Mouse (Mus musculus) urinary bladder, postnatal 4 days (tissue): ENCODE results near the gene Gm20388.
"Not testable (repeated sequence)": the region's sequence is repeated elsewhere in the genome, so short reads cannot be mapped to it uniquely, and the experiment has no call there.

Experiments used
- DNase-seq, 2 experiments: peaks; one replicate each; pipeline ENCODE4 v3.0.0; 2021 to 2022; ENCODE audit warnings: low spot score in 2 of 2

Gm20388 gene

DNA sequence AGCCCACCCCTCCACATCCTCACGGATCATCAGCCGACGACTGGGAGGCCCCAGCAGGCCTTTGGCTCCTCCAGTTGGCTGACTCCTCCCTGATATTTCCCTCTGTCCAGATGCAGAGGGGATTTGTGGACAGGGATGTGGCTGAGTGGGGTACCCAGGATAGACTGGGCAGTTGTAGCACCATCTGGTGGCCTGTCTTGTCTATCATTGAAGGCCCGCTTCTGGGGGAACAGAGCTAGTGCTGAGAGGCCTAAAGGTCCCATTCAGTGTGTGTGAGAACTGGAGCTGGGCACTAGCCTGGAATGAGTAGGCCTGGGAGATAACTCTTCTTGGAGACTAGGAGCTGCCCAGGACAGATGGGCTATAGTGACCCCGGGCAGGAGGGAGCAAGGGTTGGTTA lies 3321.1 kb downstream of the Gm20388 start:
- no peak for DNase-seq

DNA sequence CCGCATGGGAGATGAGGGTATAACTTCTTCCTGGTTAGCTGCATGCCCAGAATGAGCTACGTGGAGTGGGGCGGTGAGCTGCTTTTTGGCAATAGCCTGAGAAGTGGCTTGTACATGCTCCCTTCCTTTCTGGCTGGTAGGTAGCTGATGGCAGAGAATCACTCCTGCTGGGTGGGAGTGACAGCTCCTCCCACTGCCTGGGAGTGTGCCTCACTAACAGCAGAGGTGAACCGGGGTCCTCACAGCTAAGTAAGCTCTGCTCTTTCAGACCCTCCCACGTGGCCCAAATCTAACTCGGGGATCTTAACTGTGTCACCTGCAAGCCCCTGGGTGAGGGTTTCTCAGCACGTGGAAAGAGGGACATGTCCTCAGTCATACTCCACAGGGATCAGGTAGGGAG lies 3321.9 kb downstream of the Gm20388 start:
- DNase-seq: no peak

DNA sequence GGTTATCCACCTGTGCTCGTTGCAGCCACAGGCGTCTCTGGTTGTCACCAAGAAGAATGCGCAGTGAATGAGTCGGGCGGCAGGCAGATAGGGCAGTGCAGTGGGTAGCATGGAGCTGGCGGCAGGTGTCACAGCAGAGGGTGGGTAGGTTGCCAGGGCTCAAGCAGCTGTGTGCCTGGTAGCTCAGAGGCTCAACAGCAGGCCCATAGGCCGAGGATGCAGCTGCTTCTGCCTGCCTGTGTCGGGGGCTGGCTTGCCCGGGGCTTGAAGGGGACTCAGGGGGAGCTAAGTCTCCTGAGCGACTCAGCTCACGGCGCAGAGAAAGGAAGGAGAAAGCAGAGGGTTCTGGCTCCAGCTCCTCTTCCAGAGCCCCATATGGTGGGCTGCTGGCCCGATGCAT lies 3322.7 kb downstream of the Gm20388 start:
- DNase-seq: no peak

DNA sequence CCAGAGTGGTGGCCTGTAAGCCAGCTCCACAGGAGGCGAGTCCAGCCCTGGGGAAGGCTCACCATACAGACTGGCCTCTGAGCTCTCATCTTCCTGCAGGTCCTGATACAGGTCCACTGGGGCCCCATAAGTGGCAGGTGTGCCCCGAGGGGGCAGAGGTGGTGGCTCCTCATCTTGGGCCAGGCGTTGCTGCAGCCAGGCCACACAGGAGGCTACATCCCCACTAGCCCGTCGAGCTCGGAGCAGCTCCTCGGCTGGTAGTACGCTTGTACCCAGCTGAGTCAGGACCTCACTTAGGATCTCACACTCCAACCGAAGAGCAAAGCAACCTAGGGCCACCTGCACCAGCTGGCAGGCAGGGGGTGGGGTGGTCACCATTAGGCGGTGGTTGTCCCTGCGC lies 3323.1 kb downstream of the Gm20388 start:
- DNase-seq: no peak

DNA sequence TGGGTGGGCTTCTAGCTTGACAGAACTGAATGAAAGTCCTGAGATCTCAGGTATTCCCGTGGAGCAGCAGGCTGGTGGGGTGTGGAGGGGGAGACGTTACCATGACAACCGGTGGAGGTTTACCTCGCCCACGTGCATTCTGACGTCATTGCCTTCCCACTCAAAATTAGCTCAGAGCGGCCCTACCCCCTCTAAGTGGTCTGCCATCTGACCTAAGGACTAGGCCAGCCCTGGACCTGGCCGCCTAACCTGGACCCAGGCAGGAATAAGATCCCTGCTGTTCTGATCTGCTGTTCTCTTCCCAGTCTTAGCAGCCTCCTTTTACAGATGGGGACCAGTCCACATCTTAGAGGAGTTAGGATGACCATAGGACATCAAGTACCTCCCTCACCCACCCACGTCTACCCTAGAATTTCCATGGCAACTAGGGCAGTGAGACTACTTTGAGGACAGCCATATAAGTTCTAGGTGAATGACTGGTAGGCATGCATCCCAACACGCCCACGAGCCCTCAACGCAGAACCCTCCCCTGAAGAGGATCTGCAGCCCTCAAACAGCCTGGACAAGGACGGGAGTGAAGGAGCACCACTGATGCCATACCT lies 3324.4 kb downstream of the Gm20388 start:
- no peak for DNase-seq

DNA sequence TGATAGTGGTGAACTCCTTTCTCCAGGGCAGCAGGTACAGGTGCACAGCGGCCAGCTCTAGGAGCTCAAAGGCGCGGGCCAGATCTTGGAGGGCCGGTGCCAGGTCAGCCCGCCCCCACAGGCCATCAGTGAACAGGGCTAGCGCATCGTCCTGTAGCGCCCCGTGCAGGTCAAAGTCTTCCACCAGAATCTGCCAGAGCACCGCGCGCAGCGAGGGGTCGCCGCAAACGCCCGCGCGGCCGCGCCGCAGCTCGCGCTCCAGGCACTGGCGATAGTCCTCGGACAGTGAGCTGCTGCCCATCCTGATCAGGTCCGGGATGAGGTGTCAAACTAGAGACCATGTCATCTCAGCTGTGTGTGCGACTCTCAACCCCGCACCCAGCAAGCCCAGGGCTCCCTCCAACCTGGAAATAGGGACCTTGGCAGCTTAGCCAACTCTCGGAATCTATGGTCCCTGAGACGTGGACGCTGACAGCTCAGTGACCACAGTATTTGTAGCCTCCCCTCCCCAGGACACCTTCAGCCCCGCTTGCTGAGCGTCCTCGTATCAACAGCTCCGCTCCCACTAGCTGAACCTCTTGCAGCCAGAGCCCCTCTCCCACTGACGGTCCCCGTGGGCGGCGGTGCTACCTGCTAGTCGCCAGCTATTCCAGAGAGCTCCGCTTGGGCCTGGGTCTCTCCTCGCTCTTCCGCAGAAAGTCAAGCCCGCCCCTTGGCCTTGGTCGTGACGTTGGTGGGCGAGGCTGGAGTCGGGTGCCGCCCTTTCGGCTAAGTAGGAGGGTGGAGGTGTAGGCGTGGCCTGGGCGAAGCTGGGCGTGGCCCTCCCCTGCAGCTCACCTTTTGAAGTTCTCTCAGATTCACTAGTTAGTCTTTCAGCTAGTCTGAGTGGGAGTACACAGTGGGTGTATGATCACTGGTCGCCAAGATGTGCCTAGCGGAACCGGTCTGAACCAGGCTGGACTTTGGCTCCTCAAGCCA lies 3325.2 kb downstream of the Gm20388 start, which contains the start of gene Spata2l:
Spata2l (minus strand) TSS at position 714 of the 978 bp plus-strand sequence.
- peak; percentile 77 to 84 for DNase-seq

DNA sequence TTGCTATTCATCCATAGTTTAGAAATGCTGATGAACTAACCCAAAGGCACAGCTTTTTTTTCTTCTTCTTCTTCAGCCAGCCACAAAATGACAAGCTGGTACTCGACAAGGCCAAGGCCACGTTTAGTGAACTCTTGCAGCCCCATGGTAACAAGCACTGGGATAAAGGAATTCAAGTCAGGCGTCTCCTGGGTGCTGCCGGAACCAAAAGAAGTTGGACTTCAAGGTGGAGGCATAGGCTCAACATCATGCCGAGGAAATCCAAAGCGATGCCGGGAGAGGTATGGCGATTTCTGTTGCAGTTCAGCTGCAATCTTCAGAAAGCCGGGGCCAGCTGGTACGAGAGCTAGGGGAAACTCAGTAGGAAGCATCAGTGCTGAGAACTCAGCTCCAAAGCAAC lies 3328.8 kb downstream of the Gm20388 start:
- DNase-seq: no peak

DNA sequence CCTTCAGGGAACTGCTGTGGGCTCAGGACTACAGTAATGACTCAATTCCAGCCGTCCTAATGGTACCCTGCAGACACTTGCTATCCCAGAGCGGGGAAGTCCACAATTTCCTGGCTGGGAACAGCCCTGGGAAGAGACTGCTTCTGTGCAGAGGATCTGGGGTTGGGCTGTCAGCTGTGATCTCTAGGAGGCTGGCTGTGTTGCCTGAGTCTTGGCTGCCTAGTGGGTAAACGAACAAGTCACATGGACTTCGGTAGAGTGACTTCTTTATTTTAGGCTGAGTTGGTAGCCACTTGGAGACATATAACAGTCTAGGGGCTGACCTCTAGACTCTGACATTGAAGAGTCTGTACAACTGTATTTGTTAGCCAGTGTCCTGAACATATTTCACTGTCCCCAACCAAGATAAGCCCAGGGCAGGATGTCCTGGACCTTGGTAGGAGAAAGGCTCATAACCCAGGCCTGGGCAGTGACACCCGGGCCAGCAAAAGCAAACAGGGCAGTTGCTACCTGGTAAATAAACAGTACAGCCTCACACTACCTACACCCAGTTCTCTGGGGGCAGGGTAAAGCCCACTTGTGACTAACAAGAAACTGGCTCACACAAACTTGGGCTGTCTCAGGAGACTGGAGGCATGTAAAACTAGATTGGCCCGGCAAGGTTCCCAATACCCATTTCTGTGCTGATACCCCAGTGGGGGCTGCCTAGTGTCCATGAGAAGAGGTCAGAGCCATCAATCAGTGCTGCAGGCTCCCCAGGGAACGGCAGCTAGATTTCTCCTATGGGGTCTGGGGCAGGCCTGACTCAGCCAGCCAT lies 3331.7 kb downstream of the Gm20388 start:
- no peak for DNase-seq

DNA sequence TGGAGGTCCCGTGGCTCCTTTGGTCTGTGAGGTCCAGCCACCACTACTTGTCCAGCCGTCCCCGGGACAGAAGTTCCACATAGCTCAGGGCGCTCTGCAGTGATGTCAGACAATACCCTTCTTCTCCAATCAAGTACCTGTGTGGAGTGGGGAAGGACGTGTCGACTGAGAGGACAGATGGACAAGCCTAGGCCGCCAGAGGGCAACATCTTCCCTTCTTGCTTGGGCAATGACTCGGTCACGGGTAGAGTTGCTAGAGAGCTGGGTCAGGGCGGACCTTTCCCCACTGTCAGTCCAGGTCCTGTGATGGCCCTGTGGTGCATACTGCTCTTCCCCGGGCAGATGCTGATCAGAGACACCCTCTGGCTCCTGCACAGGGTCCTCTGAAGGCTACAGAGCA lies 3332.4 kb downstream of the Gm20388 start:
- DNase-seq: no peak

DNA sequence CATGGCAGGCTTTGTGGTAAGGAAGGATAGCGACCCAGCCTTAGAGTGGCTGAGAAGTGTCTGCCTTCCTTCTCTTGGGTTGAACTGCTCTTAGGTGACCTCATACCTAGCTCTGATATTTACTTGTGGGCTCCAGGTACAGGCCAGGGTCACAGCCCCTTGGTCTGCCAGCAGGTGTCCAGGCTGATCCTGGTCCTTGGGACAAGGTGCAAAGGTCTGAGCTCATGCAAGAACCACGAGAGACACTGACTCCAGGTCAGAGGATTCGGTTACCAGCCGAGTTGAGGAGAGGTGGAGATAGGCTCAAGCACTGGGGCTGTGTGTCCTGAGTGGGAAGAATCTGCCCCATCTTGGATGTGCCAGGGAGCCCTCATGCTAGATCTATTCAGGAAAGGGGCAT lies 3333.7 kb downstream of the Gm20388 start:
- no peak for DNase-seq

DNA sequence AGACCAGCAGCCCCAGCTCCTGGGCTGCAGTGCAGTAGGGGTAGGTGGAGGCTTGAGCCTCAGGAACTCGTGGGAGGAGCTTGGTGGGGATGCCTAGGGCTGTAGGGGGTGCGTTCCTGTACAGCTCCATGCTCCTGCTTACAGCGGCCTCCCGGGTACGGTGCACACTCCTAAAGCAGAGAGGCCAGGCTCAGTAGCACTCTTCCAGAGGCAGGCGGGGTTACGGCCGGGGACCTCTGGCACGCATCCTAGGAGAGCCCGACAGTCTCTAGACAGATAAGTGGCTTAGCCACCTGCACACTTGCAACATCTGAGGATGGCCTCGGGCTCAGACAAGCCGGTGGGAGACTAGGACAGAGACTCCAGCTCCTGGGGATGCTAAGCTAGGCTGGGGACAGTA lies 3334.9 kb downstream of the Gm20388 start:
- no peak for DNase-seq

DNA sequence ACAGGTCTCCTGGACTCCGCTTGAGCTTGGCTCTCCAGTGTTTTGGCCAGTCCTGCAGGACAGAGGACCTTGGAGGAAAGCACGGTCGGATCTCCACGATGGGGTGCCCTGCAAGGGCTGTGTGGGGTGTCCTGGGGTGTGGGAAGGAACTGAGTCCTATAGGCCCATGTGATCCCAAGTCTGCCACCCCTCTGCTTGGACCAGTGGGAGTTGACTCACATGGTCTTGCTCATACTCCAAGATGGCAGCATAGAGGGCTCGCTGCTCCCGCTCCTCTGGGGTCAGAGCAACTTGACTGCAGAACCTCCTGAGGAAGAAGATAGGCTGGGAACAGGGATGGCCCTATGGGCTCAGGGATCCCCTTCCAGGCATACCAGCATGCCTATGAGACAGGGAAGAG lies 3337.1 kb downstream of the Gm20388 start:
- no peak for DNase-seq

DNA sequence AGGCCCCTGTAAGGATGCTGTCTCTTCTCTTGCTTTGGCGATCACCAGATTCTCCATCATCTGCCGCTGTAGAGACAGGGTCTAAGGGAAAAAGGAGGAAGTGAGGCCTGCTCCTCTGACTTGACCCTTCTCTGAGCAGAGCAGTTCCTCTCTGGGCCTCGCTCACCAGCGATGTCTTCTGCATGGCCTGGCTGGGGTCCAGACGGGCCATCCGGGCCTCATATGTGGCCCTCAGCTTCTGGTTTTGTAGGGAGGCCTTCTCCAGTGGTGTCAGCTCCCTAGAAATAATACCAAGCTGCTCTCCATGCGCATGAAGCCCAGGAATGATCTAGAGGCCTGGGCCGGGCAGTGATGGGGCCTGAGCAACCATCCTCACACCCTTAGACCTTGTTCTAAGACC lies 3338.0 kb downstream of the Gm20388 start:
- no peak for DNase-seq

DNA sequence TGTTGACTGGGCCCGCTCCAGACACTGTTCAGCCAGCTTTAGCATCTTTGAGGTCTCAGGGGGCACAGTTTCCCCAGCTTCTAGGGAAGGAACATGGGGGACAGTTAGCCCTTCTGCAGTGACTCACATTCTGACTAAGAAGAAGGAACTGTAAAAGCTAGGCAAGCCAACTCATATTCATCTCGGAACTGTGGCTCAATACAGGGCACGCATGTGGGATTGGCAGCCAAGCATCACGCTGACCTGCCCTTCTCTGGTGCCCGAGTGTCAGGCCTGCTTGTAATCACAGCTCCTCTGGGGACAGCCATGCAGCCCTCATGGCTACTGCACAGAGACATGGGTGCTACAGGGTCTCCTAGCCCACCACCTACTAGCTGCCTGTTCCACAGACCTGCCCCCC lies 3340.3 kb downstream of the Gm20388 start:
- DNase-seq: no peak

DNA sequence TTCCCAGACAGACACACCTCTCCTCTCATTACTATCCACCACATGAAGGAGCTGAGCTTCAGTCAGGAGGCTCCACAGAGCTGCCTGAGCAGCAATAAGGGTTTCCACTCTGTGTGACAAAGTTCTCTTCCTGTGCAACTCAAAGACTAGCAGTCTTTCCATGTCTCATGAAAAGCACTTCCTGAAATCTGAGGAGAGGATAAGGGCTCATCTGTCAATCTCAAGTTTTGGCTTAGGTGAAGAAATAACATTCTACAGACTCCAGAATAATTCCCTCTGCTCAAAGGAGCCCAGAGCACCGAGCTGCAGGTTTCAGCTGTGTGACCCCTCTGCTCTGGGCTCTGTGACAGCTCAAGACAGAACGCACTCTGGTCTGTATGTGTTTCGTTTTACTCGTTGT lies 3342.3 kb downstream of the Gm20388 start:
- DNase-seq: no peak

DNA sequence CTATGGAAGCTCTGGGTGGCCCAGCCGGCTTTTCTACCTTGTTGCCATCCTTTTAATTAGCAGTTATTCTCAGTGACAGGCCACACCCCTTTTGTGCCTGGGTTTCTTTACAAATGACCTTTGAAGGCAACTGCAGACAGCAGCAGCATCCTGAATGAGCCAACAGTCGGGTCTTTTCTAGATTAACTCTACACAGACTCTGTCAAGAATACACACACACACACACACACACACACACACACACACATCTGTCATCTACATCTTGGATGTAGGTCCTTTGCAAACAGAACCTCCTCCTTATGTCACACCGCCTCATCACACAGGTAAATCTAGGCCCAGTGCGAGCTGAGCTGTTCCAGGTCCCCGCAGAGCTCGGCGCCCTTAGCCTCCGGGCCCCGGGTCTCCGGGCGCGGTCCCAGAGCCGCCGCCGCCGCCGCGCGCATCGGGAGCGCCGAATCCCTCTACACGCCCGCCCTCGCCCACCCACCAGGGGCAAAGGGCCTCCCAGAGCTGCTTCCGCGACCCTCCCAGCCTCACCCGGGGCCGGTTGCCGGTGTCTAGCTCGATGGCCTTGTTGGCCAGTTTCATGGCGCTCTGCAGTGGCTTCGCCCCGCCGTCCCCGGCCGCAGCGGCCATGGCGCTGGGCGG lies 3342.9 kb downstream of the Gm20388 start:
- no peak for DNase-seq

DNA sequence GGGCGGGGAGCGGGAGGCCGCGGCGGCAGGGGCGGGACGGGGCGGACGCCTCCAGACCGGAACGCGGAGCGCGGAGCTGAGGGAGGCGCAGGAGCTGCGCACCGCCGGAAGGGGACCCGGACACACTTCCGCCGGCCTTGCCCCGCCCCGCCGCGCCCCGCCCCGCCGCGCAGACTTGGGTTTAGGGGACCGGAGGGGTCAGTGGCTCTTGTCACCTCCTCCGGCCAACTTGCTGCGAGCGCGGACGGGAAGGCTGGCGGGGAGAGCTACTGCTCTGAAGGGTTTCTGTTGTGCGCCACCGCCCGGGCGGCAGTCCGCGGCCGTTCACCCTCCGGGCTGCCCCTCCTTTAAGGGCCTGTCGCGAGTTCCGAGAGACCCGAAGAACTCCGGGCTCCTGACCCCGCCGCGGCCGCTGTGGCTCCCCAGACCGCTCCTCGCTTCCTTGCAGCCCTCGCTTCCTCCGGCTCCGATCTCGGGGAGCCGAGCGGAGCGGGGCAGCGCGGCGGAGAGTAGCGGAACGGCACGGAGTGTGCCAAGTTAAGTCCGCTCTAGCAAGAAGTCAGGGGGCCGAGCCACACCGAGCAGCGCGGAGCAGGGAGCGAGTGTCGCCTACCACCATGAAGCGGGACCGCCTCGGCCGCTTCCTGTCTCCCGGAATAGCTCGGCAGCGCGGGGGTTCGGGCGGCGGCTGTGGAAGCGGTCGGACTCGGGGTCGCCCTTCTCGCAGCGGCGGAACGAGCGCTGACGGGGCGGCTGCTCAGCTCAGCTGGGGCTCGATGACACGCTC lies 3343.7 kb downstream of the Gm20388 start, which contains the start of the genes Zfp276 and Vps9d1:
Zfp276 (plus strand) TSS at position 97 of the 787 bp plus-strand sequence.
Vps9d1 (minus strand) TSS at position 250 of the 787 bp plus-strand sequence.
- peak; percentile 86 to 88 for DNase-seq

DNA sequence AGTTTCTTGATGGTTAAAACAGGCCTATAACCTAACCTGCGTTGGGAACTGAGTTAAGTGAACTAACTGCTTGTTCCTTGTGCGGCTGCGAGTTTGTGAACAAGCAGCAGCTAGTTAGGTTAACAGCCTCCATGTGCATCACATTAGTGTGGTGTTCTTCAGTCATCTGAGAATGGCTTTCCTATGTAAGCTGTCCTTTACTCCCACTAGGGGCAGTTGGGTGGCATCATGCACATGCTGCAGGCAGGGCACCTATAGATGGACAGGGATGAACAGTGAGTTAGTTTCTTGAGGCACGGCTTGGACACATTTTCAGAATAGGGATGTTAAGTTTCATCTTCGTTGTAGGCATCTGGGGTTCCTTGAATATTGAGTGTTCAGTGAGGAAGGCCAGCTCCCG lies 3344.5 kb downstream of the Gm20388 start:
- DNase-seq: no peak

DNA sequence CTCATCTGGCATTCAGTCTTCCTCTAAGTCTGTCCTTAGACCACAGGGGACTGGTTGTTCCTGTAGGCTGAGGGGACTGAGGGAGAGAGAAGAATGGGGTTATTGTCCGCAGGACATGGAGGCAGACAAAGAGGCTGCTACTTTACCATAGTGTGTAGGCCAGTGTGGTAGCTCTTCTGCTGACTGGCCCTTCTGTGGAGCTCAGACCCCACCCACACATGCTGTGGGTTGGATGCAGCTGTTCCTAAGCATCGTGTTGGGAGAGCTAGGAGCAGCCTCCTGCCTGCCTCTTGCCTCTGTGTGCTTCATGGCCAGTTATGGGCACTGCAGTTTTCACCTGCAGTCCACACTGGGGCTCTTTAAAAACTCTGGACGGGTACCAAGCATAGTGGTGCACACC lies 3346.5 kb downstream of the Gm20388 start:
- no peak for DNase-seq

DNA sequence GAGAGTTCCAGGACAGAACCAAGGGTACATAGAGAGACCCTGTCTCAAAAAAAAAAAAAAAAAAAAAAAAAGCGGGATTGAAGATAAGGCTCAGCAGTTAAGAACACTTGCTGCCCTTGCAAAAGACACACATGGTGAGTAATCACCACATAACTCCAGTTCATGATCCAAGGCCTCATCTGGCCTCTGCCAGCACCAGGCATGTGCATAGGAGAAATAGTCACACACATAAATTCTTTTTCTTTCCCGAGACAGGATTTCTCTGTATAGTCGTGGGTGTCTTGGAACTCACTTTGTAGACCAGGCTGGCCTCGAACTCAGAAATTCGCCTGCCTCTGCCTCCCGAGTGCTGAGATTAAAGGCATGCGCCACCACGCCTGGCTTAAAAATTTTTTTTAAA lies 3347.0 kb downstream of the Gm20388 start:
- DNase-seq: not testable (repeated sequence)
